Mouse (Mus musculus) embryonic fibroblast, embryonic 13.5 days (primary cell): ENCODE measurements around the gene Scn4a.

Experiments
- CTCF ChIP-seq: IDR thresholded peaks from 2 replicates; pipeline ENCODE4 v1.5.1; 2011; ENCODE audit warnings: mild to moderate bottlenecking, control low read depth, low read length, moderate library complexity, borderline replicate concordance; ENCODE audit not compliant: insufficient read depth
- POLR2A ChIP-seq: IDR thresholded peaks from 2 replicates; pipeline ENCODE4 v1.6.1; 2011; ENCODE audit warnings: low read depth, mild to moderate bottlenecking, control low read depth, low read length, moderate library complexity

GRCm38 (mm10) chr11:106313533-106313932 is 39.6 kb downstream of the Scn4a start:
- TF ChIP-seq CTCF (no peak), POLR2A (no peak)
